ENCODE assay signal across 8 mouse cellular contexts in genomic region chr2:170507734-170508133, GRCm38 (mm10). TPM values are rescaled to one million over a fixed set of nuclear protein-coding genes. Genes with fewer than 3 reads are reported as not detected.
DNase-seq lines count a peak whose midpoint lies in the region; ATAC-seq lines count a peak whose summit lies in the region.

No protein-coding gene starts in this region.

- H3K36me3 ChIP-seq in heart, embryonic 10.5 days, result no peaks in the 10 kb centered on the region
- no peaks in the 10 kb centered on the region for H3K36me3 ChIP-seq in forebrain, embryonic 13.5 days (ENCODE audit: poor library complexity, severe bottlenecking)
- H3K36me3 ChIP-seq in neural tube, embryonic 11.5 days (ENCODE audit: control insufficient read depth, insufficient read depth, low read length), result no peaks in the 10 kb centered on the region

- peaks cover 45% of the 10 kb centered on the region for H3K27me3 ChIP-seq in heart, embryonic 10.5 days (ENCODE audit: insufficient read depth, poor library complexity, severe bottlenecking)
- H3K27me3 ChIP-seq in forebrain, embryonic 13.5 days, result 0 out of 2 replicates have a peak, but pooled peaks cover 4% of the 10 kb centered on the region
- no peaks in the 10 kb centered on the region for H3K27me3 ChIP-seq in neural tube, embryonic 11.5 days (ENCODE audit: control insufficient read depth, insufficient read depth, low read length)

- H3K9me3 ChIP-seq in heart, embryonic 10.5 days, result no peaks in the 10 kb centered on the region
- H3K9me3 ChIP-seq in forebrain, embryonic 13.5 days (replicated peaks), result no peaks in the 10 kb centered on the region
- no peaks in the 10 kb centered on the region for H3K9me3 ChIP-seq in neural tube, embryonic 11.5 days (ENCODE audit: control insufficient read depth, low read length)

- intact Hi-C loops in left cerebral cortex, postnatal 25 days (cut with DNase I), result loop anchor here (1.0 to 5.0 kb wide), 4 partner anchors 56 to 405 kb away; no protein-coding TSS in a partner anchor

- H3K4me3 ChIP-seq in heart, embryonic 10.5 days, result no peak overlapping the region
- H3K4me3 ChIP-seq in forebrain, embryonic 13.5 days, result no peak overlapping the region
- no peak overlapping the region for H3K4me3 ChIP-seq in neural tube, embryonic 11.5 days (ENCODE audit: low read depth, low read length)

- no peak overlapping the region for H3K27ac ChIP-seq in heart, embryonic 10.5 days
- H3K27ac ChIP-seq in forebrain, embryonic 13.5 days, result no peak overlapping the region
- no peak overlapping the region for H3K27ac ChIP-seq in neural tube, embryonic 11.5 days (ENCODE audit: low read depth, low read length)

- peak; percentile 35 to 79 for DNase-seq in heart, adult 9 months (ENCODE audit: low spot score in 2 of 2)
- no peak for DNase-seq in heart, embryonic 10.5 days (ENCODE audit: low spot score)
- peak; percentile 71 for DNase-seq in brain, embryonic 18.5 days (ENCODE audit: low read depth, low spot score)
- peak; percentile 90 for DNase-seq in induced T-regulatory cell, adult 2 months (ENCODE audit: low read depth)
- peak; percentile 86 to 89 for DNase-seq in left cerebral cortex, postnatal 25 days (ENCODE audit: low spot score in 2 of 2)
- DNase-seq in neural tube, embryonic 11.5 days (ENCODE audit: low spot score), result peak; percentile 86
- peak; percentile 61 for DNase-seq in telencephalon, adult 2 months (ENCODE audit: low read depth, low spot score)

- H3K4me2 ChIP-seq in forebrain, embryonic 13.5 days, result no peak overlapping the region
- H3K4me2 ChIP-seq in neural tube, embryonic 11.5 days (ENCODE audit: low read depth), result no peak overlapping the region

- H3K9ac ChIP-seq in forebrain, embryonic 13.5 days, result no peak overlapping the region
- H3K9ac ChIP-seq in neural tube, embryonic 11.5 days (ENCODE audit: low read length), result no peak overlapping the region

- peaks cover 19% of the 10 kb centered on the region for H3K4me1 ChIP-seq in heart, embryonic 10.5 days
- peaks cover 16% of the 10 kb centered on the region for H3K4me1 ChIP-seq in forebrain, embryonic 13.5 days
- peaks cover 7% of the 10 kb centered on the region for H3K4me1 ChIP-seq in neural tube, embryonic 11.5 days (ENCODE audit: control insufficient read depth, insufficient read depth, low read length)

- 9% methylated on average over 10 of the region's 10 CpGs for WGBS in heart, embryonic 10.5 days
- WGBS in forebrain, embryonic 13.5 days, result 12% methylated on average over 10 of the region's 10 CpGs
- WGBS in neural tube, embryonic 11.5 days, result 12% methylated on average over 10 of the region's 10 CpGs

- peak; percentile 11; the same call in 1 of the 2 replicates for ATAC-seq in forebrain, embryonic 13.5 days
- no peak for ATAC-seq in neural tube, embryonic 11.5 days (ENCODE audit: insufficient read depth, low FRiP score, low TSS enrichment)

RNA-seq across cellular contexts. Expression of gene Cyp24a1, which starts 10.8 kb away (rescaled TPM):
- polyA plus RNA-seq in heart, embryonic 10.5 days (2016; fragmentation: Nextera tagmentation; extraction: Ambion mirVana), result not detected in 2 replicates
- 0.13 TPM in 1 of 2 replicates, not detected in the other for polyA plus RNA-seq in forebrain, embryonic 13.5 days (2015; fragmentation: Nextera tagmentation; extraction: Ambion mirVana)
- total RNA-seq in left cerebral cortex, postnatal 25 days (2021), result not detected
- polyA plus RNA-seq in neural tube, embryonic 11.5 days (2014; fragmentation: Nextera tagmentation; extraction: Ambion mirVana), result not detected in 2 replicates

RNA-seq across cellular contexts. Expression of gene Pfdn4, which starts 11.5 kb away (rescaled TPM):
- polyA plus RNA-seq in heart, embryonic 10.5 days (2016; fragmentation: Nextera tagmentation; extraction: Ambion mirVana), result 57.2 and 71.5 TPM in 2 replicates
- polyA plus RNA-seq in forebrain, embryonic 13.5 days (2015; fragmentation: Nextera tagmentation; extraction: Ambion mirVana), result 134 and 166 TPM in 2 replicates
- 10 to 100 TPM; 29.4 to 31.0 TPM for total RNA-seq in left cerebral cortex, postnatal 25 days (2021)
- 124 and 128 TPM in 2 replicates for polyA plus RNA-seq in neural tube, embryonic 11.5 days (2014; fragmentation: Nextera tagmentation; extraction: Ambion mirVana)
